Mouse (Mus musculus) heart, embryonic 13.5 days (tissue): ENCODE results near the gene Il21r. TPM values are rescaled to one million over a fixed set of nuclear protein-coding genes. Genes with fewer than 3 reads are reported as not detected.

Source experiments
- ATAC-seq: fragments of 200-750 bp; cut with Nextera tagmentation; 2 replicates; pipeline ENCODE4 v1.8.0; 2017; ENCODE audit warnings: moderate TSS enrichment; ENCODE audit not compliant: insufficient number of reproducible peaks, low FRiP score, low TSS enrichment; ENCODE audit errors: extremely low read depth
- H3K27ac ChIP-seq: fragments of 300-500 bp; sonication (generic); replicated peaks from 2 replicates; pipeline ENCODE4 v1.5.1; 2015; ENCODE audit warnings: moderate library complexity, mild to moderate bottlenecking, inconsistent platforms
- H3K27me3 ChIP-seq: fragments of 300-500 bp; sonication (generic); replicated peaks from 2 replicates; pipeline ENCODE4 v1.6.1; 2015; ENCODE audit warnings: mild to moderate bottlenecking, inconsistent platforms
- H3K36me3 ChIP-seq: fragments of 300-500 bp; sonication (generic); 2 replicates; pipeline ENCODE4 v1.6.1; 2015; ENCODE audit warnings: mild to moderate bottlenecking, inconsistent platforms
- H3K4me1 ChIP-seq: fragments of 300-500 bp; sonication (generic); 2 replicates; pipeline ENCODE4 v1.6.1; 2015; ENCODE audit warnings: inconsistent platforms
- H3K4me2 ChIP-seq: fragments of 300-500 bp; sonication (generic); 2 replicates; pipeline ENCODE4 v1.6.1; 2015; ENCODE audit warnings: inconsistent platforms, mild to moderate bottlenecking, moderate library complexity
- H3K4me3 ChIP-seq: fragments of 300-500 bp; sonication (generic); 2 replicates; pipeline ENCODE4 v1.5.1; 2015; ENCODE audit warnings: moderate library complexity, mild to moderate bottlenecking, inconsistent platforms
- H3K9ac ChIP-seq: fragments of 300-500 bp; sonication (generic); 2 replicates; pipeline ENCODE4 v1.6.1; 2015; ENCODE audit warnings: inconsistent platforms, mild to moderate bottlenecking, moderate library complexity
- H3K9me3 ChIP-seq: fragments of 300-500 bp; sonication (generic); 2 replicates; pipeline ENCODE4 v1.6.1; 2016; ENCODE audit warnings: inconsistent platforms
- WGBS: fragments of 180-500 bp; shearing (Covaris S2); methylation state at CpG from one replicate; pipeline ENCODE4 v1.1.7; 2015; ENCODE audit warnings: mixed read lengths; 5-methylcytosine and 5-hydroxymethylcytosine counted together
- polyA plus RNA-seq: library from polyadenylated mRNA; unstranded; fragments of >200 nt; fragmentation: Nextera tagmentation; extraction: Ambion mirVana; gene quantifications from 2 replicates; pipeline ENCODE4 v1.2.1, GENCODE M21; 2015

Il21r gene
- polyA plus RNA-seq, 1 experiment from 2014 or later: 0.35 TPM

DNA sequence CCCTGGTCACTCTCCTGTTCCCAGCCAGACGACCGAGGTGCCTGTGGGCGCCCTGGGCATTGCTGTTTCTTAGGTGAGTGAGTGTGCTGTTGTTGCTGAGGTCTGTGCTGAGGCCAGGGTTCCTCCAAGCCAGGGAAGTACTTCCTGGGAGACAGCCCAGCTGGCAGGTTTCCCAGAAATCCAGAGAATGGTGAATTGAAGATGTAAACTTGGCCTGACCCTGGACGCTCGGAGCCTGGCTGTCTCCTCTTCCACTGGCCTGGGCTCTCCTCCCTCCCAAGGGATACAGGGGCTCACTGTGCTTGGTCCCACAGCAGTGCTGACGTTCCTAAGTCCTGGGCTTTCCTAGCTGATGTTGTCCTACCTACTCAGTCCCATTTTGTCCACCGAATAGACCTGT is 26.2 kb upstream of the Il21r start:
- H3K9me3 ChIP-seq: no peaks in the 10 kb centered on the region
- H3K27ac ChIP-seq: peak overlapping the region; percentile 42
- 48% methylated on average over 7 of the region's 7 CpGs for WGBS

DNA sequence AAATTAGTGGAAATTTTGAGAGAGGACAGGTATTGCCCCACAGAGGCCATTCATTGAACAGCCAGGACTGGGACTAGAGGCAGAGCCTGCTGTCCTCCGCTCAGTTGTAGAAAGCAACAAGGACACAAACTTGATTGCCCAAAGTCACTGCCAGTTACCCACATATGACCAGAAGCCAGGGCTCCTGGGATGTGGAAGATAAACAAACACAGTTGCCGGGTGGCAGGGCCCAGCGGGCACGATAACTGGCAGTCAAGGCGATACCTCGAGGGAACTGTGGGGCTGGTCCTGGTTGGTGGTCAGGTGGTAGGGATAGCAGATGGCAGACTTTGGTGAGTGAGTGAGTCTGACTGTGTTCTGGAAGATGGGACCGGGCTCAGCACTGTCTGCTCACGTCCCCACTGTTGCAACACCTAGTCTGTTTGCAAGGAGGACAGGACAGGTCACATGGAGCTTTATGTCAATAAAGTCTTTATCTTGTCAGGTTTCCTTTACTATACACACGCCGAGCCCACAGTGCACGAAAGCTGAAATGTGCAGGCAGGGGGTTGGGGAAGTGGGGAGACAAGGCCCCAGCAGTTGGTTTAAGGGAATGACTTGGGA is 25.6 kb upstream of the Il21r start:
- H3K9me3 ChIP-seq: no peaks in the 10 kb centered on the region
- 0 out of 2 replicates have a peak overlapping the region, but pooled peaks have one; percentile 44 for H3K9ac ChIP-seq
- H3K4me2 ChIP-seq: no peak overlapping the region
- no peak overlapping the region for H3K4me3 ChIP-seq
- H3K27me3 ChIP-seq: no peaks in the 10 kb centered on the region
- 79% methylated on average over 11 of the region's 11 CpGs for WGBS
- ATAC-seq: no peak; the same call in 1 of the 2 replicates
- H3K4me1 ChIP-seq: peaks cover 37% of the 10 kb centered on the region
- H3K27ac ChIP-seq: peak overlapping the region; percentile 42; the same call in 1 of the 2 replicates
- 0 out of 2 replicates have a peak, but pooled peaks cover 3% of the 10 kb centered on the region for H3K36me3 ChIP-seq

More for the DNA sequence above, 26.2 kb upstream of the Il21r start:
- Histone ChIP-seq H3K4me2 (no peak overlapping the region), H3K9ac (peak overlapping the region; percentile 44; the same call in 1 of the 2 replicates), H3K4me1 (peaks cover 41% of the 10 kb centered on the region), H3K27me3 (no peaks in the 10 kb centered on the region), H3K4me3 (no peak overlapping the region), H3K36me3 (0 out of 2 replicates have a peak, but pooled peaks cover 3% of the 10 kb centered on the region)
- no peak for ATAC-seq

DNA sequence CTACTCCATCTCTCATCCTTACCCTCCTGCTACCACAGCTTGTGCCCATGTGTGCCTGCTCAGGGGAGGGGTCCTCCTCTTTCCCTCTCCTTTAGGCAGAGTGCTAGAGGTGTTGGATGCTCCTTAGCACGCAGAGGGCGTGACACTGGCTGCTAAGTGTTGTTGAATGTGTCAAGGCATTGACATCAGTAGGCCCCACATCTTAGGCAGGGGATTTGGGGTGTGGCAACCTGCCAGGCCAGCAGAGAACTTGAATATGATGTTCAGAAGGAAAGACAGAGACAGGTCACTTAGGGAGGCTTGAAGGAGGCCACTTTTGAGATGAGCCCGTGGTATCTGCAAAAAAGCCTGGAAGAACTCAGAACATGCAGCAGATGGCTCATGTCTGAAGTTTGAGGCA is 25.1 kb upstream of the Il21r start:
- ATAC-seq: no peak
- Histone ChIP-seq H3K4me3 (no peak overlapping the region), H3K36me3 (0 out of 2 replicates have a peak, but pooled peaks cover 3% of the 10 kb centered on the region), H3K4me1 (peaks cover 37% of the 10 kb centered on the region), H3K9me3 (no peaks in the 10 kb centered on the region), H3K9ac (no peak overlapping the region), H3K4me2 (no peak overlapping the region), H3K27me3 (peaks cover 2% of the 10 kb centered on the region; the same call in 1 of the 2 replicates), H3K27ac (no peak overlapping the region)
- 69% methylated on average over 3 of the region's 3 CpGs for WGBS

DNA sequence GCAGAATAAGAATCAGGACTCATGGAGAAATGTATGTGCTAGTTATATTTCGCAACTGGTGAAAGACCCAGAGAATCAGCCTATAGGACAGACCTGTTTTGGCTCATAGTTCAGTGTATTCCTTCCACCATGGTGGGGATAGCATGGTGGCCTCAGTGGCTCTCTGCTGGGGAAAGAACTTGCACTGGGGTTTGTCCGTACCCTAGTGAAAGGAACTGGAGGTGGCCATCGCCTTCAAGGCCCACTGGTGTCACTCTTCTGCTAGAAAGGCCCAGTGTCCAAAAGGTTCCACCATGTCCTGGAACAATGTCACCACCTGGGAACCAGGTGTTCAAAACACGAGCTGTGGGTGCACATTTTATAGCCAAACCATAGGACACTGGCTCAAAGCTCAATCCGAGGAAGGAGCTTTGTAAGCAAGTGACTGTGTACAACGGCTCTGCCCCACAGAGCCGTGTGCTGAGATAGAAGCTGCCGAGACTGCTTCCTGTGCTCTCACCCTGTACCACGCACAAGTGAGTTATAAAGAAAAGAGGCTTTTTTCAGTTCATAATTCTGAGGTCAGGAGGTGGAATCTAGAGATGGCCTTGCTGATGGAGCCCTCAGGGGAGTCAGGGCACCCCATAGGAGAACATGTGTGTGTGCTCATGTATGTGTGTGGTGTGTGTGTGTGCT is 23.5 kb upstream of the Il21r start:
- peaks cover 37% of the 10 kb centered on the region for H3K4me1 ChIP-seq
- 82% methylated on average over 9 of the region's 9 CpGs for WGBS
- ATAC-seq: no peak

DNA sequence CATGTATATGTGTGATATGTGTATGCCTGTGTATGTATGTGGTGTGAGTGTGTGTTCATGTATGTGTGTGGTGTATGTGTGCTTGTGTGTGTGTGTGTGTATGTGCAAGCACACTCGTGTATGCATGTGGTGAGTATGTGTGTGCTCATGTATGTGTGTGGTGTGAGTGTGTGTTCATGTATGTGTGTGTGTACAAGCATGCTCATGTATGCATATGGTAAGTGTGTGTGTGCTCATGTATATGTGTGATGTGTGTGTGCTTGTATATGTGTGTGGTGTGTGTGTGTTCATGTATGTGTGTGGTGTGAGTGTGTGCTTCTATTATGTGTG is 23.0 kb upstream of the Il21r start:
- H3K27me3 ChIP-seq: peaks cover 3% of the 10 kb centered on the region; the same call in 1 of the 2 replicates
- H3K4me2 ChIP-seq: no peak overlapping the region
- H3K4me1 ChIP-seq: peaks cover 37% of the 10 kb centered on the region
- no peak overlapping the region for H3K4me3 ChIP-seq
- WGBS: 89% methylated on average over 1 of the region's 1 CpGs
- no peaks in the 10 kb centered on the region for H3K9me3 ChIP-seq
- ATAC-seq: no peak
- no peak overlapping the region for H3K27ac ChIP-seq
- H3K9ac ChIP-seq: no peak overlapping the region
- no peaks in the 10 kb centered on the region for H3K36me3 ChIP-seq

More for the DNA sequence above, 23.5 kb upstream of the Il21r start:
- Histone ChIP-seq H3K9me3 (no peaks in the 10 kb centered on the region), H3K9ac (no peak overlapping the region), H3K36me3 (0 out of 2 replicates have a peak, but pooled peaks cover under 1% of the 10 kb centered on the region), H3K4me2 (no peak overlapping the region), H3K27ac (no peak overlapping the region), H3K27me3 (peaks cover 3% of the 10 kb centered on the region; the same call in 1 of the 2 replicates), H3K4me3 (no peak overlapping the region)

DNA sequence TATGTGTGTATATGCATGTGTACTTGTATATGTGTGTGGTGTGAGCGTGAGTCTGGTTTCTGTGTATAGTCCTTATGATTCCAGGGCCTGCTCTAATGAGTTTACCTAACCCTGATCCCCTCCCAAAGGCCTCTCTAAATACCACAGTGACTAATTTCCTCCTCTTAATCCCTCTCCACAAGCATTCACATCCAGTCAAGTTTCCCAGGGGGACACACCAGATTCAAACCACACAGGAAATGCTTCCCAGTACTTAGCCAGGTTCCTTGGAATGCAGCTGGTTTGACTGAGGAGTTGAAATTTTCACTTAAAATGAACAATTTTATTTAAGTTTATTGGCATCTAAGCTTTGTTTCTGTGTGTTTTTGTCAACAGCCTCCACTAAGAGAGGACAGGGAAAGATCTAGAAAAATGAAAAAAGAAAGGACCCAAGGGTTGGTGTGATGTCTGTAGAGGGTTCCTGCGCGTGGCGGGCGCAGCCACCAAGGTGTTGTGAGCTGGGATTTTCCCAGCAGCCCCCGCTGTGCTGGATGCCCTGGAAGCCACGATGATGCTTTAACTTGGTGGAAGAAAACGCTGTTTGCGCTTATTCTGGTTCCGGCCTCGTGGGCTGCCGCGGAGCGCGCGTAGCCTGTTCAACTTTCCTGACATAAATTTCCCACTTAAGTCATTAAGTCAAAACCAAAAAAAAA is 22.5 kb upstream of the Il21r start:
- H3K9ac ChIP-seq: peak overlapping the region; percentile 42; the same call in 1 of the 2 replicates
- H3K4me2 ChIP-seq: peak overlapping the region; percentile 66
- H3K9me3 ChIP-seq: no peaks in the 10 kb centered on the region
- peak overlapping the region; percentile 36 for H3K4me3 ChIP-seq
- WGBS: 11% methylated on average over 16 of the region's 16 CpGs
- no peak for ATAC-seq
- H3K27me3 ChIP-seq: peaks cover 3% of the 10 kb centered on the region; the same call in 1 of the 2 replicates
- no peak overlapping the region for H3K27ac ChIP-seq
- peaks cover 34% of the 10 kb centered on the region for H3K4me1 ChIP-seq
- no peaks in the 10 kb centered on the region for H3K36me3 ChIP-seq

DNA sequence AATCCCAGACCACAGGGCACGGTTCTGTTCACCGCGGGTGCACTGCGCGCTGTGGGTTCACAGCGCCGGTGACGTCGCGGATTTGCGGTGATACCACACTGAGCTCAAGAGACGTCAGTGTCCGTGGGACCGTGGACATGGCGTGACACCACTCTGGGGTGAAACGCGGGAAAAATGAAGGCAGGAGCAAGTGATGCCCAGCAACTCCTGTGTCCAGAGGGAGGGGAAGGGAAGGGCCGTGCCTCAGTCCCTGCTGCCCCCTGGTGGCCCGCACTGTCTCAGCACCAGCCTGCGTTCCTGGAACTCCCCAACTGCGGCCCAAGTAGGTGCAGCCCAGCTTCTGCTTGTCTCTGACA is 21.9 kb upstream of the Il21r start:
- H3K9me3 ChIP-seq: 0 out of 2 replicates have a peak, but pooled peaks cover under 1% of the 10 kb centered on the region
- H3K36me3 ChIP-seq: no peaks in the 10 kb centered on the region
- peaks cover 3% of the 10 kb centered on the region; the same call in 1 of the 2 replicates for H3K27me3 ChIP-seq
- WGBS: 6% methylated on average over 21 of the region's 21 CpGs
- H3K4me1 ChIP-seq: peaks cover 28% of the 10 kb centered on the region
- peak overlapping the region; percentile 36 for H3K4me3 ChIP-seq
- ATAC-seq: no peak
- H3K4me2 ChIP-seq: peak overlapping the region; percentile 66
- peak overlapping the region; percentile 42; the same call in 1 of the 2 replicates for H3K9ac ChIP-seq
- H3K27ac ChIP-seq: no peak overlapping the region

DNA sequence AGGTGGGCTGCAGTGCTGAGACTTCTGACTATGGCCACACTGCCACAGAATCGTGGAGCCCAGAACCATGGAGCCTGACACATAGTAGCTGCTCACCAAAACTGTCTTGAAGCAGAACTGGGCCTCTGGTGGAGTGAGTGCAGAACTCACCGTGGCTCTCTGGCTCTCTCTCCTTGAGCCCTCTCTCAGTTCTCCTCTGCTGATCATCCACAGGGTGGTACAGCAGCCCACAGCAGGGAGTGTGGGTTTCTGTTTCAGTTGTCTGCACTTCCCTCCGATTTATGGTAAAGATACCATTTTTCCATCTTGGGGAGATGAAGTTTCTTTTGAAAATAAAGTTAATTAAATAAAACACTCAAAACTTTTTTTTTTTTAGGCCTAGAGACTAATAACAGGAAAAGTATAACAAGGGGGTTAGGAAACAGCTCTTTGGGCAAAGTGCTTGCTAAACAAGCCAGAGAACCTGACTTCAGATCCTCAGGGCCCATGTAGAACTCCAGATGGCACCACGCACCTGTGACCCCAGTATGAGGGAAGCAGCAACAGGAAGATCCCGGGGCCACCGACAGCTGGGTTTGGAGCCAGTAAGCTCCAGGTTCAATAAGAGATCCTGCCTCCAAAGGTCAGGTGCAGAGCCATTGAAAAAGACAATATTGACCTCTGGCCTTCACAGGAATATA is 19.8 kb upstream of the Il21r start:
- no peak overlapping the region for H3K4me2 ChIP-seq
- H3K9me3 ChIP-seq: 0 out of 2 replicates have a peak, but pooled peaks cover 3% of the 10 kb centered on the region
- 66% methylated on average over 6 of the region's 6 CpGs for WGBS
- H3K27ac ChIP-seq: no peak overlapping the region
- H3K9ac ChIP-seq: no peak overlapping the region
- peaks cover 8% of the 10 kb centered on the region for H3K4me1 ChIP-seq
- peaks cover 3% of the 10 kb centered on the region; the same call in 1 of the 2 replicates for H3K27me3 ChIP-seq
- H3K36me3 ChIP-seq: no peaks in the 10 kb centered on the region
- ATAC-seq: no peak
- no peak overlapping the region for H3K4me3 ChIP-seq

DNA sequence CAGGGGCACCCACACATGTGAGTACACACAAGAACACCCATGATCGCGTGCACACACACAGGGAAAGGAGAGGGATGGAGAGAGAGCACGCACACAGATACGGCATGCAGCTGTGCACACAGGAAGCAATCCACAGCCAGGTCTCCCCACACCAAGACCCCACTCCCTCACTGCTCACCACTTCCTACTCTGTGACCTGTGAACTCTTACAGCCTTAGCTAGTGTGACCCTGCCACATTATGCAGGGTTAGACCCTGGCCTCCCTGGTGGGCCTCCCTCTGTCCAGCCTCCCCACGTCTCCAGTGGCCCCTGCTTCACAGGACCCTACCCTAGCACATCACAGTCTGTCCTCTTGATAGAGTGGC is 19.2 kb upstream of the Il21r start:
- H3K4me2 ChIP-seq: no peak overlapping the region
- peaks cover 8% of the 10 kb centered on the region for H3K4me1 ChIP-seq
- H3K27me3 ChIP-seq: peaks cover 3% of the 10 kb centered on the region; the same call in 1 of the 2 replicates
- no peak for ATAC-seq
- no peak overlapping the region for H3K9ac ChIP-seq
- no peak overlapping the region for H3K4me3 ChIP-seq
- H3K9me3 ChIP-seq: 0 out of 2 replicates have a peak, but pooled peaks cover 3% of the 10 kb centered on the region
- H3K36me3 ChIP-seq: no peaks in the 10 kb centered on the region
- WGBS: 77% methylated on average over 5 of the region's 5 CpGs
- H3K27ac ChIP-seq: no peak overlapping the region

DNA sequence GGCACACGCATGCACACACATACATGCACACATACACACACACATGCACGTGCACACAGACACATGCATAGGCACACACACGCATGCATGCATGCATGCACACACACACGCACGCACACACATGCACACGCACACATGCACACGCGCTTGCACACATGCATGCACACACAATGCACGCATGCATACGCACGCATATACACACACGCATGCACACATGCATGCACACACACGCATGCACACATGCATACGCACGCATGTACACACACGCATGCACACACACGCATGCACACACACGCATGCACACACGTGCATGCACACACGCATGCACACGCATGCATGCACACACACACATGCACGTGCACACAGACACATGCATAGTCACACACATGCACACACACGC is 16.9 kb upstream of the Il21r start:
- Histone ChIP-seq H3K4me1 (no peaks in the 10 kb centered on the region), H3K36me3 (no peaks in the 10 kb centered on the region), H3K4me3 (no peak overlapping the region), H3K9ac (no peak overlapping the region), H3K27ac (no peak overlapping the region), H3K4me2 (no peak overlapping the region), H3K27me3 (peaks cover 3% of the 10 kb centered on the region; the same call in 1 of the 2 replicates), H3K9me3 (0 out of 2 replicates have a peak, but pooled peaks cover 3% of the 10 kb centered on the region)
- WGBS: 95% methylated on average over 23 of the region's 23 CpGs
- ATAC-seq: no peak

DNA sequence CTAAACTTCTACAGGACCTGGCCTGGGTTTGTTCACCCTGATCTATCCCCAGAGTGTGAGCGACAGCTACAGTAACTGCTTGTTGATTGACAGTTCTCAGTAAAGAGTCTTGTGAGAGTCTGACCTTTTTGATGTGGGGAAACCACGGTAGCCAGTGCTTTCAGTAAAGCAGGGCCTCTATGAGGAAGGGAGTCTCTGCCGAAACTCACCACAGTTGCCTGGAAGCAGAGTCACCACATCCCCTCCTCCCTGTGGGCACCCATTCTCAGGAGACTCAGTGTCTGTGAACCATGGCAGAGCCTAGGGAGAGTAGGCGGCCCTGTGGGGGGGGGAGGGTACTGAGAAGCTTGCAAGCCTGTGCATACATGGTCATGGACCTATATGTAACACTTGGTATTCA is 14.5 kb upstream of the Il21r start:
- no peak overlapping the region for H3K9ac ChIP-seq
- H3K27me3 ChIP-seq: no peaks in the 10 kb centered on the region
- no peak overlapping the region for H3K4me2 ChIP-seq
- H3K9me3 ChIP-seq: 0 out of 2 replicates have a peak, but pooled peaks cover 3% of the 10 kb centered on the region
- H3K4me1 ChIP-seq: no peaks in the 10 kb centered on the region
- H3K4me3 ChIP-seq: no peak overlapping the region
- H3K27ac ChIP-seq: no peak overlapping the region
- WGBS: 67% methylated on average over 4 of the region's 4 CpGs
- no peak for ATAC-seq
- no peaks in the 10 kb centered on the region for H3K36me3 ChIP-seq
